Mouse (Mus musculus) liver, embryonic 14.5 days (tissue): ENCODE measurements around the gene Cog2. TPM values are rescaled to one million over a fixed set of nuclear protein-coding genes. Genes with fewer than 3 reads are reported as not detected.

Experiments
- ATAC-seq: fragments of 200-750 bp; cut with Nextera tagmentation; 2 replicates; pipeline ENCODE4 v1.8.0; 2017; ENCODE audit warnings: moderate number of reproducible peaks, mild to moderate bottlenecking, moderate library complexity; ENCODE audit not compliant: insufficient read depth
- DNase-seq, 3 experiments: peaks; one replicate each; pipeline ENCODE4 v3.0.0-alpha.2; 2012 to 2013; ENCODE audit warnings: low read depth in 3 of 3, low spot score in 3 of 3
- H3K27ac ChIP-seq: fragments of 300-500 bp; sonication (generic); 2 replicates; pipeline ENCODE4 v1.5.1; 2014; ENCODE audit warnings: moderate library complexity, mild to moderate bottlenecking, control low read depth, inconsistent platforms
- H3K27me3 ChIP-seq: fragments of 300-500 bp; sonication (generic); 2 replicates; pipeline ENCODE4 v1.6.1; 2014; ENCODE audit warnings: mild to moderate bottlenecking, low read length, moderate library complexity; ENCODE audit not compliant: control insufficient read depth, insufficient read depth
- H3K36me3 ChIP-seq: fragments of 300-500 bp; sonication (generic); replicated peaks from 2 replicates; pipeline ENCODE4 v1.6.1; 2014; ENCODE audit warnings: low read depth; ENCODE audit not compliant: control insufficient read depth, insufficient read depth
- H3K4me1 ChIP-seq, 2 experiments: fragments of 200-500 bp in 1 of 2; fragments of 300-500 bp in 1 of 2; sonication (generic) in 1 of 2; replicated peaks; 2 replicates each; pipeline ENCODE4 v1.6.1; 2012 to 2014; ENCODE audit warnings: antibody characterized with exemption in 1 of 2, inconsistent platforms in 1 of 2, low read length in 1 of 2; ENCODE audit not compliant: control insufficient read depth in 2 of 2, insufficient read depth in 2 of 2
- H3K4me2 ChIP-seq: fragments of 300-500 bp; sonication (generic); 2 replicates; pipeline ENCODE4 v1.6.1; 2014; ENCODE audit warnings: low read depth, mild to moderate bottlenecking, control low read depth, moderate library complexity
- H3K4me3 ChIP-seq, 2 experiments: fragments of 200-500 bp in 1 of 2; fragments of 300-500 bp in 1 of 2; sonication (generic) in 1 of 2; 2 replicates each; pipeline ENCODE4 v1.5.1; 2012 to 2014; ENCODE audit warnings: low read depth in 2 of 2, low read length in 2 of 2, mild to moderate bottlenecking in 2 of 2, control low read depth in 1 of 2, inconsistent platforms in 1 of 2, moderate library complexity in 1 of 2; ENCODE audit not compliant: insufficient read depth in 1 of 2
- H3K9ac ChIP-seq: fragments of 300-500 bp; sonication (generic); replicated peaks from 2 replicates; pipeline ENCODE4 v1.6.1; 2014; ENCODE audit warnings: mild to moderate bottlenecking, control low read depth, moderate library complexity
- H3K9me3 ChIP-seq: fragments of 300-500 bp; sonication (generic); 2 replicates; pipeline ENCODE4 v1.6.1; 2016; ENCODE audit warnings: low read length, mixed read lengths; ENCODE audit not compliant: control insufficient read depth
- CTCF ChIP-seq: IDR thresholded peaks from 2 replicates; pipeline ENCODE4 v1.5.1; 2016; ENCODE audit warnings: antibody characterized with exemption, low read depth, control low read depth
- EP300 ChIP-seq: IDR thresholded peaks from 2 replicates; pipeline ENCODE4 v1.6.1; 2016; ENCODE audit warnings: antibody characterized with exemption, low read depth
- WGBS: fragments of 180-500 bp; shearing (Covaris S2); extraction: QIAGEN DNeasy Blood & Tissue Kit; methylation state at CpG from one replicate; pipeline ENCODE4 v1.1.7; 2014; ENCODE audit not compliant: insufficient replicate concordance; 5-methylcytosine and 5-hydroxymethylcytosine counted together
- polyA plus RNA-seq, 2 experiments: library from polyadenylated mRNA; depleted of rRNA in 1 of 2; stranded (reverse) in 1 of 2; unstranded in 1 of 2; fragments of >200 nt; fragmentation: Nextera tagmentation in 1 of 2; extraction: Ambion mirVana in 1 of 2; gene quantifications; 2 replicates each; pipeline versions ENCODE4 v1.2.1 to v1.2.3; 2012 to 2014

The Cog2 gene
- polyA plus RNA-seq, 2 experiments: 10.0 to 15.0 TPM

- H3K36me3 ChIP-seq: peaks cover 3% of the 10 kb centered on the region; the same call in 1 of the 2 replicates
- H3K27ac ChIP-seq: no peak overlapping the region
- ATAC-seq: no peak
Measured at GRCm38 (mm10) chr8:124526261-124526660, 5.7 kb downstream of the Cog2 start.

GRCm38 (mm10) chr8:124530076-124530475 is 9.5 kb downstream of the Cog2 start:
- ATAC-seq: no peak
- WGBS: 78% methylated on average over 14 of the region's 14 CpGs
- Histone ChIP-seq H3K27ac (no peak overlapping the region), H3K9ac (no peak overlapping the region), H3K36me3 (peaks cover 8% of the 10 kb centered on the region), H3K4me3 (no peak overlapping the region), H3K27me3 (no peaks in the 10 kb centered on the region), H3K4me2 (no peak overlapping the region), H3K4me1 (no peaks in the 10 kb centered on the region), H3K9me3 (no peaks in the 10 kb centered on the region)
- no peak for TF ChIP-seq EP300
- no peak for TF ChIP-seq CTCF
- DNase-seq: no peak

More at GRCm38 (mm10) chr8:124526261-124526660, 5.7 kb downstream of the Cog2 start:
- Histone ChIP-seq H3K4me1 (peaks cover 5 to 9% of the 10 kb centered on the region in 2 experiments), H3K27me3 (no peaks in the 10 kb centered on the region), H3K4me2 (no peak overlapping the region), H3K9ac (no peak overlapping the region), H3K4me3 (no peak overlapping the region), H3K9me3 (no peaks in the 10 kb centered on the region)
- no peak for DNase-seq
- TF ChIP-seq CTCF (no peak), EP300 (no peak)
- 84% methylated on average over 11 of the region's 11 CpGs for WGBS

- 88% methylated on average over 7 of the region's 7 CpGs for WGBS
- H3K4me3 ChIP-seq: no peak overlapping the region
- ATAC-seq (no peak), DNase-seq (no peak)
- H3K4me2 ChIP-seq: no peak overlapping the region
- TF ChIP-seq CTCF: no peak
- no peak for TF ChIP-seq EP300
- no peak overlapping the region for H3K27ac ChIP-seq
- H3K9me3 ChIP-seq: no peaks in the 10 kb centered on the region
- H3K27me3 ChIP-seq: no peaks in the 10 kb centered on the region
- peaks cover 8% of the 10 kb centered on the region for H3K36me3 ChIP-seq
- no peaks in the 10 kb centered on the region for H3K4me1 ChIP-seq
- no peak overlapping the region for H3K9ac ChIP-seq
Measured at GRCm38 (mm10) chr8:124530556-124530955, 10.0 kb downstream of the Cog2 start.

GRCm38 (mm10) chr8:124530996-124531395 is 10.4 kb downstream of the Cog2 start:
- Histone ChIP-seq H3K27ac (no peak overlapping the region), H3K4me3 (no peak overlapping the region), H3K27me3 (no peaks in the 10 kb centered on the region), H3K9me3 (no peaks in the 10 kb centered on the region), H3K4me1 (no peaks in the 10 kb centered on the region), H3K9ac (no peak overlapping the region), H3K36me3 (peaks cover 8% of the 10 kb centered on the region), H3K4me2 (no peak overlapping the region)
- TF ChIP-seq EP300 (no peak), CTCF (no peak)
- 60% methylated on average over 4 of the region's 4 CpGs for WGBS
- ATAC-seq (no peak), DNase-seq (no peak)

GRCm38 (mm10) chr8:124532626-124533025 is 12.1 kb downstream of the Cog2 start:
- H3K4me2 ChIP-seq: no peak overlapping the region
- H3K27ac ChIP-seq: no peak overlapping the region
- peaks cover 5% of the 10 kb centered on the region for H3K36me3 ChIP-seq
- no peak for TF ChIP-seq CTCF
- no peak for TF ChIP-seq EP300
- no peak for DNase-seq
- H3K4me1 ChIP-seq: no peaks in the 10 kb centered on the region
- H3K4me3 ChIP-seq: no peak overlapping the region
- WGBS: 81% methylated on average over 3 of the region's 3 CpGs
- no peak for ATAC-seq
- no peaks in the 10 kb centered on the region for H3K27me3 ChIP-seq
- no peak overlapping the region for H3K9ac ChIP-seq
- H3K9me3 ChIP-seq: no peaks in the 10 kb centered on the region
